Mouse (Mus musculus) liver, embryonic 13.5 days (tissue): ENCODE results near the gene Gm29427. TPM values are rescaled to one million over a fixed set of nuclear protein-coding genes. Genes with fewer than 3 reads are reported as not detected.

ENCODE experiments used
- ATAC-seq: fragments of 200-750 bp; cut with Nextera tagmentation; 2 replicates; pipeline ENCODE4 v1.8.0; 2017; ENCODE audit warnings: low read depth, mild to moderate bottlenecking, moderate number of reproducible peaks, moderate library complexity
- DNase-seq: peaks from one replicate; pipeline ENCODE4 v3.0.0; 2022
- H3K27ac ChIP-seq: fragments of 300-500 bp; sonication (generic); 2 replicates; pipeline ENCODE4 v1.5.1; 2015; ENCODE audit warnings: moderate library complexity, mild to moderate bottlenecking, inconsistent platforms
- H3K27me3 ChIP-seq: fragments of 300-500 bp; sonication (generic); 2 replicates; pipeline ENCODE4 v1.6.1; 2015; ENCODE audit warnings: mild to moderate bottlenecking, inconsistent platforms
- H3K36me3 ChIP-seq: fragments of 300-500 bp; sonication (generic); 2 replicates; pipeline ENCODE4 v1.6.1; 2015; ENCODE audit warnings: mild to moderate bottlenecking, inconsistent platforms
- H3K4me1 ChIP-seq: fragments of 300-500 bp; sonication (generic); replicated peaks from 2 replicates; pipeline ENCODE4 v1.6.1; 2015; ENCODE audit warnings: inconsistent platforms
- H3K4me2 ChIP-seq: fragments of 300-500 bp; sonication (generic); 2 replicates; pipeline ENCODE4 v1.6.1; 2015; ENCODE audit warnings: inconsistent platforms, mild to moderate bottlenecking, moderate library complexity
- H3K4me3 ChIP-seq: fragments of 300-500 bp; sonication (generic); replicated peaks from 2 replicates; pipeline ENCODE4 v1.5.1; 2015; ENCODE audit warnings: mild to moderate bottlenecking, inconsistent platforms
- H3K9ac ChIP-seq: fragments of 300-500 bp; sonication (generic); 2 replicates; pipeline ENCODE4 v1.6.1; 2015; ENCODE audit warnings: mild to moderate bottlenecking, inconsistent platforms
- H3K9me3 ChIP-seq: fragments of 300-500 bp; sonication (generic); replicated peaks from 2 replicates; pipeline ENCODE4 v1.6.1; 2016; ENCODE audit warnings: inconsistent platforms
- WGBS: fragments of 180-500 bp; shearing (Covaris S2); methylation state at CpG from one replicate; pipeline ENCODE4 v1.1.7; 2015; ENCODE audit not compliant: insufficient replicate concordance; 5-methylcytosine and 5-hydroxymethylcytosine counted together
- polyA plus RNA-seq: library from polyadenylated mRNA; unstranded; fragments of >200 nt; fragmentation: Nextera tagmentation; extraction: Ambion mirVana; gene quantifications from 2 replicates; pipeline ENCODE4 v1.2.1, GENCODE M21; 2015

Gene Gm29427
- polyA plus RNA-seq, 1 experiment from 2014 or later = not detected

DNA sequence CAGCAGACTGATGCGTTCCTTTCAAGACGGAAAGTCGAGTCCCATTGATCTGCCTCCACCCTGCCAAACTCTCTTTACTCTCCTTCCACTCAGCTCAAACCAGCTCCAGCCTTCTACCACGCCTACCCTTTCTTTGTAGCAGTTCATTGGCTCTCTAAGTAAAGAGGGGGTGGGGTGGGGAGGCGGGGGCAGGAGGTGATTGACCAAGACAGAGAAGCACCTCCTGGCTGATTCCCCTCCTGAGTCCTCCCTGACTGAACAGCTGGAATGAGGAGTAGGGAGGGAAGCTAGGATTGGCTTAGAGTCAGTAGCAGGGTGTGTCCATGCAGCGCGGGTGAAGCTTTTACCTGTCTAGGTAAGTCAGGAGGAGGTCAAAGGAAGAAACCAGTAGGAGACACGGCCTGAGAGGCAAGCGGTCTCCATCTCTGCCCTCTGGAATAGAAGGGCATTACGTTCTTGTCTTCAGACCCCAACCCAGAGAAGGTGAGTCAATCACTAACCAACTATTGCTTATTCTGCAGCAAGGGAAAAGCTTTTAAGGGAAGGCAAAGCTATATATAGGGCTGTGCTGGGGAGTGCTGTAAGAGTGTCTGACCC is 16.2 kb upstream of the Gm29427 start, which contains the start of gene AA986860:
AA986860 (plus strand) TSS at position 236 of the 597 bp plus-strand sequence.
- Histone ChIP-seq H3K4me2 (peak within 1 kb of the TSS; percentile 78), H3K36me3 (no peaks in the 10 kb centered on the region), H3K4me3 (peak within 1 kb of the TSS; percentile 63), H3K27ac (peak within 1 kb of the TSS; percentile 90), H3K9me3 (no peaks in the 10 kb centered on the region), H3K27me3 (no peaks in the 10 kb centered on the region), H3K9ac (peak within 1 kb of the TSS; percentile 69), H3K4me1 (peaks cover 81% of the 10 kb centered on the region)
- peak; percentile 96 for ATAC-seq
- peak; percentile 69 for DNase-seq
- 18% methylated on average over 10 of the region's 10 CpGs for WGBS

DNA sequence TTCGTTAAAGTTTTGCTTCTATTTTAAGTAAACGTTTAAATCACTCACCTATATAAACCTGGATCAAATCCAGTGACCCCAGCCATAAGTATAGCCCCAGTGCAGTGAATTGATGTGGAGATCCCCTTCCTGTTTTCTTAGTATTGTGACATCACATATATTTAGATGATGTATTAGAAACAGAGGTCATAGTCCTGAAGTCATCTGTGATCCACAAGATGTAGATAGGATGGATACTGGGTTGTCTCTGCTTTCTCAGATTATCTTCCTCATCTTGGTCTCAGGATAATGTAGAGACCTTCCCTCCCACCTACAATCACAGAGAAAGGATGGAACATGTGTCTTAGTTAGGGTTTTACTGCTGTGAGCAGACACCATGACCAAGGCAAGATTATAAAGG is 13.6 kb upstream of the Gm29427 start, which contains the start of gene Pfkfb2:
Pfkfb2 (minus strand) TSS at position 101 of the 400 bp plus-strand sequence.
- Histone ChIP-seq H3K9ac (no peak within 1 kb of the TSS), H3K27ac (peak within 1 kb of the TSS; percentile 24; the same call in 1 of the 2 replicates), H3K4me1 (peaks cover 58% of the 10 kb centered on the region), H3K27me3 (no peaks in the 10 kb centered on the region), H3K4me2 (no peak within 1 kb of the TSS), H3K36me3 (no peaks in the 10 kb centered on the region), H3K9me3 (no peaks in the 10 kb centered on the region), H3K4me3 (no peak within 1 kb of the TSS)
- DNase-seq (no peak), ATAC-seq (no peak)
- WGBS = 73% methylated on average over 2 of the region's 2 CpGs

DNA sequence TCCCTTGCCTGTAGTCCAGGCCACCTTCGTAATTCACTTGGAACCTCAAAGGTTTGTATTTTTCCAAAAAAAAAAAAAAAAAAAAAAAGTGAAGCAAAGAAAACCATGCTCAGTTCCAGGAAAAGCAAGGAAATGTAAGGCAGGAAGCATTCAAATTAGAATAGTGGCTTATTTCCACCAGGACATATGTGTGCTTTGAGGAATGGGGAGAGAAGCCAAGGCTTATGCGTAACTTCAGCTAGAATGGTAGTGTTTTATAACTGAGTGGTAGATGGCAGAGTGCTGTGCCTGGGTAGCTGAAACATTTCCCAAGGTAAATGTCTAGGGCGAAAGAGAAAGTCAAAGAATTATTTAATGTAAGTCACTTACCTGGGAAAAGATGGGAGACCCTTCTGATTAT is 13.1 kb upstream of the Gm29427 start:
- H3K27ac ChIP-seq = peak overlapping the region; percentile 9; the same call in 1 of the 2 replicates
- DNase-seq (no peak), ATAC-seq (no peak)
- WGBS = 86% methylated on average over 3 of the region's 3 CpGs
- H3K9ac ChIP-seq = no peak overlapping the region
- H3K9me3 ChIP-seq = no peaks in the 10 kb centered on the region
- H3K4me3 ChIP-seq = no peak overlapping the region
- peaks cover 3% of the 10 kb centered on the region; the same call in 1 of the 2 replicates for H3K36me3 ChIP-seq
- no peaks in the 10 kb centered on the region for H3K27me3 ChIP-seq
- peaks cover 57% of the 10 kb centered on the region for H3K4me1 ChIP-seq
- no peak overlapping the region for H3K4me2 ChIP-seq

DNA sequence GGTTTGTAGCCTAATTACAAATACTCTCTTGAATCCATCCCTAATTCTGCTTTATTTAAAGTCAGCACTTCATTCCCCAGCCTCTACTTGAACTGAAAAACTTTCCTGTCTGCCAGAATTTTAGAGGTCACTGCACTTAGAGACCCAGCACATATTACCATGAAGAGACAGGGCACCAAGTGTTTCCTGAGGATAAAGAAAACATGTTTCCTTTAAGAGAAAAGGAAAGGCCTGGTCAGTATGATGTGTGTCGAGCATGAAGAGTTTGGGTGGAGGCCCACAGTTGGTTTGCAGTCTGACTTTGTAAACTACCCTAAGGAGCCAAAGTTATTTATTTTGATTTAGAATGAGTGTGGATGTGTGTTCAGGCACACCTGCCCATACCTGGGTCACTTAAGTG is 12.5 kb upstream of the Gm29427 start:
- Histone ChIP-seq H3K9ac (no peak overlapping the region), H3K27ac (peak overlapping the region; percentile 58)
- WGBS = 9% methylated on average over 1 of the region's 1 CpGs

DNA sequence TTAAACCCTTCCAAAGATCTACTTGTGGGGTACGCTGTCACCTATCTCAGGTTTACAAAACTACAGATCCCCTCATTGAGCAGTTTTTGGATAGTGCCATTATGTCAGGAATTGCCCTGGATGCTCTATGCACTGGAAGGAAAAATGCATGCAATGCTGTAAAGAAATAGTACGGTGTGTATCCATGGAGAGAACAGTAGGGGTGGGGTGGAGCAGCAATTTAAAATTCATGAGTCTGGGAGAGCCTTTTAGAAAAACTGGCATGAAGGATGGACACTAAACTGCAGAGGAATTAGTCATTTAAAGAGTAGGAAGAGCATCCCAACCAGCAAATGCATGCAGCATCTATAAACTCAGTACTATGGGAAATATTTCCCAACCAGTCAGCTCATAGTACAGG is 10.8 kb upstream of the Gm29427 start:
- DNase-seq (no peak), ATAC-seq (no peak)
- H3K9ac ChIP-seq = no peak overlapping the region
- no peak overlapping the region for H3K4me3 ChIP-seq
- H3K4me1 ChIP-seq = peaks cover 37% of the 10 kb centered on the region
- WGBS = 95% methylated on average over 2 of the region's 2 CpGs
- H3K36me3 ChIP-seq = peaks cover 17% of the 10 kb centered on the region
- H3K9me3 ChIP-seq = no peaks in the 10 kb centered on the region
- H3K4me2 ChIP-seq = no peak overlapping the region
- no peaks in the 10 kb centered on the region for H3K27me3 ChIP-seq
- H3K27ac ChIP-seq = no peak overlapping the region

More for the DNA sequence above, 12.5 kb upstream of the Gm29427 start:
- Histone ChIP-seq H3K4me1 (peaks cover 54% of the 10 kb centered on the region), H3K9me3 (no peaks in the 10 kb centered on the region), H3K27me3 (no peaks in the 10 kb centered on the region), H3K36me3 (peaks cover 10% of the 10 kb centered on the region; the same call in 1 of the 2 replicates), H3K4me2 (no peak overlapping the region), H3K4me3 (no peak overlapping the region)
- ATAC-seq (no peak), DNase-seq (no peak)

DNA sequence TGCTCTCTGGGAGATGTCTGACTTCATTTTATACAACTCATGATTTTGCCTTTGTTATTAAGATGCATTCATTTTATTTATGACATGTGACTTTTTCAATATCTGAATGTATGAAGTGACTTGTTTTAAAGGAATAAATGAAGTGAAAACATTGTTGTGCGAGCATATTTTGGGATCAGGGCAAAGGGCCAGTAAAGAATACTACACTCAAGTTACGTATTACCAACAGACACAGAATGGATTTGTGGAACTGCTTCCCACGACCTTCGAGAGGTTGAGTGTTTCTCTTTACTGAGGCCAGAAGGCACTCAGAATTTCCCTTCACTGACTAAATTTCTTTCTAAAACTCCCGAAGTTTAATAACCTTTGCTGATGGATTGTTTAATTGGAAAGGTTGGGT is 8.6 kb upstream of the Gm29427 start:
- Histone ChIP-seq H3K36me3 (peaks cover 25% of the 10 kb centered on the region), H3K4me1 (peaks cover 36% of the 10 kb centered on the region), H3K4me3 (no peak overlapping the region), H3K9me3 (no peaks in the 10 kb centered on the region), H3K9ac (no peak overlapping the region), H3K27me3 (no peaks in the 10 kb centered on the region), H3K27ac (no peak overlapping the region), H3K4me2 (no peak overlapping the region)
- ATAC-seq (no peak), DNase-seq (no peak)
- 85% methylated on average over 5 of the region's 5 CpGs for WGBS

DNA sequence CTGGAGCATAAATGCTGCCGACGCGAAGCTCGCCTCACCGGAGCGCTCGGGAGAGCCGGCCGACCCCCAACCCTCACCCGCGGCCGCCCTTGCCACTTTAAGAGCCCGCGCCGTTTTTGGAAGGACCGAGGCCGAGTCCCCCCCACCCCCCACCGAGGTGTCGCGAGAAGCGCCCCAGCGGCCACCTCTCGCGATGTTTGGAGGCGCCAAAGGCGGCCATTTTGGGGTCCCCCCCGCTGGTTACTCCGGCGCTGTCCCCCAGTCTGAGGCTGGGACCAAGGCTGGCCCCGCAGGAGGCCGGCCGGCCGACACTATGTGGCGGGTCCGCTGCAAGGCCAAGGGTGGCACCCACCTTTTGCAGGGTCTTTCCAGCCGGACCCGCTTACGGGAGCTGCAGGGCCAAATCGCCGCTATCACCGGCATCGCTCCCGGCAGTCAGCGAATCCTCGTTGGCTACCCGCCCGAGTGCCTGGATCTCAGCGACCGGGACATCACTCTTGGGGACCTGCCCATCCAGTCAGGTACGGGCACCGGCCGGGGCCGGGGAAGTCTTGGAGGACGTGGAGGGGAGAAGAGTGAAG is 1.8 kb upstream of the Gm29427 start, which contains the start of gene Yod1:
Yod1 (plus strand) TSS at position 37 of the 581 bp plus-strand sequence.
- peak within 1 kb of the TSS; percentile 97 for H3K27ac ChIP-seq
- peaks cover 27% of the 10 kb centered on the region for H3K36me3 ChIP-seq
- DNase-seq (peak; percentile 75), ATAC-seq (peak; percentile 64)
- H3K9ac ChIP-seq = peak within 1 kb of the TSS; percentile 89
- peaks cover 50% of the 10 kb centered on the region for H3K4me1 ChIP-seq
- under 1% methylated on average over 54 of the region's 54 CpGs for WGBS
- peak within 1 kb of the TSS; percentile 84 for H3K4me3 ChIP-seq
- no peaks in the 10 kb centered on the region for H3K9me3 ChIP-seq
- peak within 1 kb of the TSS; percentile 98 for H3K4me2 ChIP-seq
- H3K27me3 ChIP-seq = no peaks in the 10 kb centered on the region

DNA sequence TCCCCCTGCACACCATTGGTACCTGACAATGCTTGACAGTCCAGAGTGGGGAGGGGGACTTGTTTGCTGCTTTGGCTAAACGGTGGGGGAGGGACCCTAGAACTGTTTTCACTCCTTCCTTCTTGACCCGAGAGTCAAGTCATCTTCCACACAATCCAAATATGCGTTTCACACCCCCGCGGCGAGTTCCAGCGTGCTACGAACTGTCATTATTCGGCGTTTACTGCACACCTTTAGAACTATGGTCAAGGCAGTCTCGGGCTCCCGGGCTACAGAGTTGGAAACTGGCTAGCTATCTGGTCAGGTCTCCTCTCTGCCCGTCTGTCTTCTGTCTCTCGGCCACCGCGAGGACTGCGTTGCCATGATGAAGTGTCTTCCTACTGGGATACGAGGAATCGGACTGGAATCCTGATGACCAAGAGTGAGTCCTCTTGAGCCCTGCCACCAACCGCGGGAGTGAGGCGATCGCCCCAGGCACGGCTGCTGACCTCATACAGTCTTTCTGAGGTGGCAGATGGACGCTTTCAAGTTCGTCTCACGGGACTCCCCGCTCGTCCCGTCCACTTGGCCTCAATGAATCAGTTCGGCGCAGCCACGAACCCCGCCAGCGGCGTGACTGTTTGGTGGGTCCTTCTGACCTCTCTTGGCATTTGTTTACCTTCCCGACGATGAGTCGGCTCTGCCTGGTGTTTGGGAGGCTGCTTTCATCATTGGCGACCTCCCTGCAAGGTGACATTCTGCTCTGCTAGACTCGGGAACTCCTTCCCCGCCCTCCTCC is 1.1 kb upstream of the Gm29427 start:
- Histone ChIP-seq H3K4me2 (peak overlapping the region; percentile 98), H3K4me3 (peak overlapping the region; percentile 84), H3K9ac (peak overlapping the region; percentile 89), H3K36me3 (peaks cover 26% of the 10 kb centered on the region), H3K27me3 (no peaks in the 10 kb centered on the region), H3K27ac (peak overlapping the region; percentile 97), H3K4me1 (peaks cover 50% of the 10 kb centered on the region), H3K9me3 (no peaks in the 10 kb centered on the region)
- under 1% methylated on average over 42 of the region's 42 CpGs for WGBS
- DNase-seq = no peak
- peak; percentile 12 for ATAC-seq

DNA sequence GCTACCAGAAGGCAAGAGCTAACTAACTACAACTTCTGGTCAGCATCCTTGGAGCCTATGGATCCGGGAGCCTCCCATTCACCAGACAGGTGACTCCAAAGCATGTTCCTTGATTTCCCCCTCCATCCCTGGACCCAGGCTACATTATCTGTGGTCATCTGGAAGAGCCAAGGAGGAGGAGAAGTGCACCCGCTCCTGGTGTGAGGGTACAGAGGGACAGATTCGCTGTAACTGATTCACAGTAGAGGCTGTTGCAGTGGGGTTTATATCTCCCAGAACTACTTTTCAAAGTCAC is 566 bp upstream of the Gm29427 start:
- 0% methylated on average over 3 of the region's 3 CpGs for WGBS
- ATAC-seq (peak; percentile 9), DNase-seq (no peak)
- peak overlapping the region; percentile 89 for H3K9ac ChIP-seq
- no peaks in the 10 kb centered on the region for H3K27me3 ChIP-seq
- H3K36me3 ChIP-seq = peaks cover 30% of the 10 kb centered on the region
- peak overlapping the region; percentile 98 for H3K4me2 ChIP-seq
- H3K4me3 ChIP-seq = peak overlapping the region; percentile 84
- peaks cover 50% of the 10 kb centered on the region for H3K4me1 ChIP-seq
- peak overlapping the region; percentile 97 for H3K27ac ChIP-seq
- no peaks in the 10 kb centered on the region for H3K9me3 ChIP-seq

DNA sequence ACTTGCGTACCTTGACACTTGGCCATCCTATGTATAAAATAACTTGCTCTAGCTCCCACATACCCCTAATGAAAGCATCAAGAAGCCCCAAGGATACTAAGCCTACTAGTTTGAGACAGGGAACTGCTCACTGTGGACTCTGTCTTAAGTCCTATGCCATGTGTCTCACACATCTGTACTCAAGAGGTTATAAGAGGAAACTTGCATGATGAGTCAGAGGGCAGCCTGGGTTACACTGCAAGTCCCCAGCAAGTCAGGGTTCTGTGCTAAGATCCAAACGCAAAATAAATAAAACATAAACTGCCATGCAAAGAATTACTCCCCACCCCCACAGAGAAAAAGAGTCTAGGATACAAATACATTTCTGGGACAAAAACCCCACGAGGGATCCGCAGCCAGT is 1.6 kb downstream of the Gm29427 start:
- Histone ChIP-seq H3K4me3 (peak overlapping the region; percentile 84; the same call in 1 of the 2 replicates), H3K4me2 (peak overlapping the region; percentile 98), H3K4me1 (peaks cover 42% of the 10 kb centered on the region), H3K36me3 (peaks cover 36% of the 10 kb centered on the region), H3K27me3 (no peaks in the 10 kb centered on the region), H3K9ac (0 out of 2 replicates have a peak overlapping the region, but pooled peaks have one; percentile 1), H3K9me3 (no peaks in the 10 kb centered on the region), H3K27ac (no peak overlapping the region)
- DNase-seq (no peak), ATAC-seq (no peak)
- WGBS = 81% methylated on average over 4 of the region's 4 CpGs
